Mouse (Mus musculus) midbrain, embryonic 14.5 days (tissue): Measurements from ENCODE around the gene Tnfsf15. TPM values are rescaled to one million over a fixed set of nuclear protein-coding genes. Genes with fewer than 3 reads are reported as not detected.

Experiments used
- ATAC-seq: fragments of 200-750 bp; cut with Nextera tagmentation; 2 replicates; pipeline ENCODE4 v1.8.0; 2017; ENCODE audit warnings: moderate number of reproducible peaks, moderate library complexity; ENCODE audit not compliant: low FRiP score, low TSS enrichment
- DNase-seq: peaks from one replicate; pipeline ENCODE4 v3.0.0-alpha.2; 2015
- H3K27ac ChIP-seq: fragments of 300-500 bp; sonication (generic); replicated peaks from 2 replicates; pipeline ENCODE4 v1.5.1; 2014; ENCODE audit warnings: mild to moderate bottlenecking, low read depth, low read length, moderate library complexity
- H3K27me3 ChIP-seq: fragments of 300-500 bp; sonication (generic); 2 replicates; pipeline ENCODE4 v1.6.1; 2014; ENCODE audit warnings: low read length, control low read depth, mixed read lengths; ENCODE audit not compliant: control insufficient read depth, insufficient read depth
- H3K36me3 ChIP-seq: fragments of 300-500 bp; sonication (generic); 2 replicates; pipeline ENCODE4 v1.6.1; 2014; ENCODE audit warnings: low read length, control low read depth; ENCODE audit not compliant: control insufficient read depth, insufficient read depth
- H3K4me1 ChIP-seq: fragments of 300-500 bp; sonication (generic); 2 replicates; pipeline ENCODE4 v1.6.1; 2014; ENCODE audit warnings: mild to moderate bottlenecking, antibody characterized with exemption, low read length, control low read depth; ENCODE audit not compliant: control insufficient read depth, insufficient read depth
- H3K4me2 ChIP-seq: fragments of 300-500 bp; sonication (generic); 2 replicates; pipeline ENCODE4 v1.6.1; 2014; ENCODE audit warnings: mild to moderate bottlenecking, low read length, moderate library complexity
- H3K4me3 ChIP-seq: fragments of 300-500 bp; sonication (generic); replicated peaks from 2 replicates; pipeline ENCODE4 v1.5.1; 2014; ENCODE audit warnings: low read depth, low read length
- H3K9ac ChIP-seq: fragments of 300-500 bp; sonication (generic); replicated peaks from 2 replicates; pipeline ENCODE4 v1.6.1; 2014; ENCODE audit warnings: mild to moderate bottlenecking, low read length, moderate library complexity
- H3K9me3 ChIP-seq: fragments of 300-500 bp; sonication (generic); 2 replicates; pipeline ENCODE4 v1.6.1; 2016; ENCODE audit warnings: low read length, control low read depth, mixed read lengths; ENCODE audit not compliant: control insufficient read depth
- WGBS: fragments of 180-500 bp; shearing (Covaris S2); extraction: QIAGEN DNeasy Blood & Tissue Kit; methylation state at CpG from one replicate; pipeline ENCODE4 v1.1.7; 2014; 5-methylcytosine and 5-hydroxymethylcytosine counted together
- polyA plus RNA-seq: library from polyadenylated mRNA; unstranded; fragments of >200 nt; fragmentation: Nextera tagmentation; extraction: Ambion mirVana; gene quantifications from 2 replicates; pipeline ENCODE4 v1.2.1, GENCODE M21; 2014

Gene Tnfsf15
- polyA plus RNA-seq, 1 experiment from 2014 or later, result not detected

DNA sequence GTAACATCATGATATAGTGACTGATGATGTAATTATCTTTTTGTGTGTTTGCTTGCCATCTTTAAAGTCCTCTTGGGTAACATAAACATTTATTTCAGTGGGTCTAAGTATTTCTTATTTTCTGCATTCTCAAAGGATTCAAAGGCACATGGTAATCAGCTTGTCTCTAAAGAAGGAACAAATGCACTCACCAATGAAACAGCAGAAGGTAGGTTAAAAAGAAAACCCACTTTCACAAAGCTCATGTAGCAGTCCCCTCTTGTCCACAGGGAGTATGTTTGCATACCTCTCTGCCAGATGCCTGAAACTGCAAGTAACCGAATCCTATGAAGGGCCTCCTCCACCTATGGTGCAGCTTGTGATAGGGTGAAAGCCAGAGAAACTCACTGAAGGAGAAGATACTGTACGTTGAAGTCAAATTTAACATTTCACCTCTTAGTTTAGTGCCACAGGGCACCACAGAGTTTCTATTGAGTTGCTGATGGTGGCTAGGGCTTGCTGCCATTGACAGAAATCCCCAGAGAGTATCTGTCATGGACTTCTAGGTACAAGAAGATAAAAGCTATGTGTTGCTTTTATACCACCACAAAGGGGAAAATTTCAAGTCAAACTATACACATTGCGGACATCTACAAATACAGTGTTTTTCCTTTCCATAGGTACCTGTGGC is 3.3 kb upstream of the Tnfsf15 start:
- Histone ChIP-seq H3K27me3 (no peaks in the 10 kb centered on the region), H3K4me1 (no peaks in the 10 kb centered on the region), H3K27ac (no peak overlapping the region), H3K9ac (no peak overlapping the region), H3K4me2 (no peak overlapping the region), H3K9me3 (no peaks in the 10 kb centered on the region), H3K36me3 (no peaks in the 10 kb centered on the region), H3K4me3 (no peak overlapping the region)
- ATAC-seq, result no peak
- WGBS, result 82% methylated on average over 3 of the region's 3 CpGs
- no peak for DNase-seq

- WGBS, result 76% methylated on average over 6 of the region's 6 CpGs
- no peak overlapping the region for H3K4me2 ChIP-seq
- no peaks in the 10 kb centered on the region for H3K36me3 ChIP-seq
- ATAC-seq (no peak), DNase-seq (no peak)
- H3K4me1 ChIP-seq, result no peaks in the 10 kb centered on the region
- no peaks in the 10 kb centered on the region for H3K9me3 ChIP-seq
- no peak overlapping the region for H3K4me3 ChIP-seq
- H3K9ac ChIP-seq, result no peak overlapping the region
- H3K27me3 ChIP-seq, result no peaks in the 10 kb centered on the region
- no peak overlapping the region for H3K27ac ChIP-seq
These were observed 358 bp upstream of the Tnfsf15 start for GRCm38 (mm10) chr4:63745271-63745670.

DNA sequence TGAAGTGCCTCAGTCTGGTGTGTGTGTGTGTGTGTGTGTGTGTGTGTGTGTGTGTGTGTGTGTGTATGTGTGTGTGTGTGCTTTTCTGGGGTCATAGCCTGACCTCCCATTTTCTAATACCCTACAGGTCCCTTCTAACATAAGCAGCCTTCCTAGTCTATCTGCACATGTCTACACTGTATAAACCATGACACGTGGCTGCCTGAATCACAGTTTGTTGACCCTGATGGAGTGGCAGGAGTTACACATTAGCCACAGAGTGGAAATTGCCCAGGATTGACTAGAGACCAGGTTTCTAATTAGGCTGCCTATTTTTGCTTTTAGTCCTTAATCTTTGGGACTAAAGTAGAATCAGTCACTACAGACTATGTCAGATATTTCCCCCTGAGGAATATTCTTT is 1.3 kb downstream of the Tnfsf15 start:
- 66% methylated on average over 1 of the region's 1 CpGs for WGBS
- Histone ChIP-seq H3K9ac (no peak overlapping the region), H3K27me3 (no peaks in the 10 kb centered on the region), H3K4me3 (no peak overlapping the region), H3K4me2 (no peak overlapping the region), H3K27ac (no peak overlapping the region), H3K36me3 (no peaks in the 10 kb centered on the region), H3K4me1 (no peaks in the 10 kb centered on the region), H3K9me3 (no peaks in the 10 kb centered on the region)
- ATAC-seq, result no peak
- no peak for DNase-seq

- no peak overlapping the region for H3K9ac ChIP-seq
- no peaks in the 10 kb centered on the region for H3K9me3 ChIP-seq
- H3K4me1 ChIP-seq, result no peaks in the 10 kb centered on the region
- H3K27me3 ChIP-seq, result no peaks in the 10 kb centered on the region
- H3K27ac ChIP-seq, result no peak overlapping the region
- ATAC-seq, result no peak
- WGBS, result 93% methylated on average over 5 of the region's 5 CpGs
- DNase-seq, result no peak
- no peaks in the 10 kb centered on the region for H3K36me3 ChIP-seq
- no peak overlapping the region for H3K4me3 ChIP-seq
- H3K4me2 ChIP-seq, result no peak overlapping the region
These were observed 2.0 kb downstream of the Tnfsf15 start for GRCm38 (mm10) chr4:63742763-63743371.

- Histone ChIP-seq H3K4me3 (no peak overlapping the region), H3K27me3 (no peaks in the 10 kb centered on the region), H3K9me3 (no peaks in the 10 kb centered on the region), H3K4me2 (no peak overlapping the region), H3K9ac (no peak overlapping the region), H3K4me1 (no peaks in the 10 kb centered on the region), H3K27ac (no peak overlapping the region), H3K36me3 (no peaks in the 10 kb centered on the region)
- ATAC-seq (no peak), DNase-seq (no peak)
- 83% methylated on average over 7 of the region's 7 CpGs for WGBS
These were observed 2.8 kb downstream of the Tnfsf15 start for GRCm38 (mm10) chr4:63742101-63742500.

- no peak overlapping the region for H3K9ac ChIP-seq
- H3K4me1 ChIP-seq, result no peaks in the 10 kb centered on the region
- H3K27ac ChIP-seq, result no peak overlapping the region
- H3K4me2 ChIP-seq, result no peak overlapping the region
- ATAC-seq, result no peak
- DNase-seq, result no peak
- H3K9me3 ChIP-seq, result no peaks in the 10 kb centered on the region
- no peaks in the 10 kb centered on the region for H3K36me3 ChIP-seq
- H3K4me3 ChIP-seq, result no peak overlapping the region
- no peaks in the 10 kb centered on the region for H3K27me3 ChIP-seq
- WGBS, result 84% methylated on average over 4 of the region's 4 CpGs
These were observed 4.2 kb downstream of the Tnfsf15 start for GRCm38 (mm10) chr4:63740761-63741160.

GRCm38 (mm10) chr4:63740001-63740400 is 4.9 kb downstream of the Tnfsf15 start:
- no peak for DNase-seq
- Histone ChIP-seq H3K9me3 (no peaks in the 10 kb centered on the region), H3K4me1 (no peaks in the 10 kb centered on the region), H3K4me2 (no peak overlapping the region), H3K36me3 (no peaks in the 10 kb centered on the region), H3K27ac (no peak overlapping the region), H3K4me3 (no peak overlapping the region), H3K27me3 (no peaks in the 10 kb centered on the region), H3K9ac (no peak overlapping the region)
- WGBS, result 88% methylated on average over 3 of the region's 3 CpGs
- ATAC-seq, result no peak

DNA sequence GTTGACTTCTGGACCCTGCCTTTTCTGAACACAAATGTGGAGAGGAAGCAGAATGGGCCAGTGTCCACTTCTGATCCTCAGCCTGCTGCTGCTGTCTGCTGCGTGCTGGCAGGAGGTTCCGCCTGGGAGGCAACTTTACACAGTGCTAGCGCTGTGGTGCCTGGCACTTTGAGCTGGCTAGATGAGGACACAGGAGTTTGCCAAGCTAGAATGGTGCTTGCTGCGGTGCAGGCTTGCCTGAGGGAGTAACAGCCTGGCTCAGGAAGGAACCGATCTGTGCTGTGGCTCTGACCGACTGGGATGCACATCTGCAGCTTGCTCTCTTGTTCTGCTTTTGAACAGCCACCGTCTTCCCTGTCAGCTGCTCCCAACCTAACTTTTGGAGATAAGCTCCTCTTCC is 5.4 kb downstream of the Tnfsf15 start:
- ATAC-seq (no peak), DNase-seq (peak; percentile 7)
- WGBS, result 67% methylated on average over 7 of the region's 7 CpGs
- Histone ChIP-seq H3K27me3 (no peaks in the 10 kb centered on the region), H3K4me3 (no peak overlapping the region), H3K4me1 (no peaks in the 10 kb centered on the region), H3K27ac (no peak overlapping the region), H3K9ac (no peak overlapping the region), H3K36me3 (no peaks in the 10 kb centered on the region), H3K9me3 (no peaks in the 10 kb centered on the region), H3K4me2 (no peak overlapping the region)

- no peaks in the 10 kb centered on the region for H3K9me3 ChIP-seq
- DNase-seq, result no peak
- H3K27ac ChIP-seq, result no peak overlapping the region
These were observed 6.4 kb downstream of the Tnfsf15 start for GRCm38 (mm10) chr4:63738364-63738997.

More at GRCm38 (mm10) chr4:63738364-63738997, 6.4 kb downstream of the Tnfsf15 start:
- Histone ChIP-seq H3K4me2 (no peak overlapping the region), H3K4me1 (no peaks in the 10 kb centered on the region), H3K27me3 (no peaks in the 10 kb centered on the region), H3K9ac (no peak overlapping the region), H3K36me3 (no peaks in the 10 kb centered on the region), H3K4me3 (no peak overlapping the region)
- ATAC-seq, result no peak
- WGBS, result 86% methylated on average over 9 of the region's 9 CpGs
